Mouse (Mus musculus) layer of hippocampus, adult 9-11 months (tissue): ENCODE measurements around the gene Osbpl5.

Experiments
- DNase-seq: peaks from one replicate; pipeline ENCODE4 v3.0.0; 2022

Gene Osbpl5

DNA sequence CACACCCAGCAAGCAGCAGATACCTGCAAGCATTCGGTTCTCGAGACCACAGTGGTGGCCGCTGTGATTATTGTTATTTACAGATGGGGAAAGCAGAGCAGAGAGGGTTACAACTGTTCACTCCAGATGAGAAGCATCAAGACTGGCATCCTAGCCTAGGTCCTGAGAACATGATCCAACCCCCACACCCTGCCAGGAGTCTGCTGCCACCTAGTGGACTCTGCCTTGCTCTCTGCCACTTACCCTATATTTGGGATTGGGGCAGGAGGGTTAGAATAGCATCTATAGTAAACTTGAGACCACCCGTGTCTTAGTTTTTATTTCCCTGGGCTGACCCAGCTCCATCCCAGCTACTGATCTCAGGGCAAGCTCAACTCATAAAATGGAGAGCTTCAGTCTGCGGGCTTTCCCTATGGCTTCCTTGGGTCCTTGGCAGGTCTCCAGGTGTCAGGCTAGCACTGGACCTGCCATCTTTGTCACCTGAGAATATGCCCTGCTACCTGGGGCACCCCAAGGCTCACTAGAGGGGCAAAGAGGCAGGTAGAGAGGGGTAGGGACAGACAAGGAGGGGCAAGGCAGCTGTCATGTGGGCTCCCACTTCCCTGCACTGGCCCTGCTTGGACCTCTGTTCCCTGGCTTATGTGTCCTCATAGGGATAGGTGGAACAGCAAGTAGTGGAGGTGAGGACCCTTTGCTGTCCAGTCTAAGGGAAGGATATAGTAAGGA lies 2.6 kb downstream of the Osbpl5 start:
- peak; percentile 31 for DNase-seq

DNA sequence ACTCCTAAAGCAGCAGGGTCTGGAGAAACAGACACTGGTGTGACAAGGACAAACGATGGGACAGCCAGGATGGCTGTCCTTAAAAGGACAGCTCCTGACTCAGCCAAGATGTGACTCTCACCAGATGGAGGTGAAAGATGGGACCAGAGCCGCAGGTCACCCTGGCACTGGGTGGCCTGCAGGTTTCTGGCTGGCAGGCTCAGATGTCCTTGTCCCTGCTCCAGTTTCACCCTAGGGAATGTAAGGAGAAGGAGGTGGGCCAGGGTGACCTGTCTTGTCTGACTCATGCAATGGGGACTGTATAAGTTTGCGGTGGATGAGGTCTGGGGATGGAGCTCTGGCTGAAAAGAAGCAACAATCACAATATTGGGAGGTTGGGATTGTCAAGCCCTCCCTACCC lies 4.2 kb downstream of the Osbpl5 start:
- no peak for DNase-seq

DNA sequence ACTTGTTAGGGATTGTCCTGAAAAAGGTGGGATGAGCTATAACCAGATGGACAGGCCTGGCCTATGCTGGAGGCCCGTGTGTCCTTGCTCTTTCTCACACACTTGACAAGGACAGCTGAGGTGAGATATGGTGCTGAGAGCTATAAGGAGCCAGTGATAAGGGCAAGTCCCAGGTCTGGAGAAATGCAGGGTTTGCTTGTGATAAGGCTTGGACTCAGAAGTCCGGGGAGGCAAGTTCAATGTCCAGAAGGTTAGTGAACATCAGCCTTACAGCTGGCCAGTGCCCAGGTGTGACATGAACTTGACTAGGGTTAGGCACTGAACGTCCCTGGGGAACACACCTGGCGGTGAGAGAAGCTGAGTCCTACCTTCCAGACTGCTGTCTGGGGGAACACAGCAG lies 4.7 kb downstream of the Osbpl5 start:
- no peak for DNase-seq

DNA sequence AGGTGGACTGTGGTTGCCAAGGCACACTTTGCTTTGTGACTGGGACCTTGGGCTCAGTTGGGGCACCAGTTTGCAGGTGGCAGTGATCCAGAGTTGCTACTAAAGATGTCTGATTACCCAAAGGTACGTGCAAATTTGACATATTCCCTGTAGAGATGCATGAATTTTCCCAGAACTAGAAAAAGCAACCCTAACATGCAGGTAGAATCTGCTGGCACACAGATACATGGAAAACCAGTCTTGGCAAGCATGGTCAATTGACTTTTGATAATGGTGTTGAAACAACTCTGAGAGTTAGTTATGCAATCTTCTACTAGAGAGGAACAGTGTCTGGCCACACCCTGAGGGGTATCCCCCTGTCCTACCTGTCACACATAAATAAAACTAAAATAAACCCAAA lies 5.4 kb downstream of the Osbpl5 start:
- no peak for DNase-seq

DNA sequence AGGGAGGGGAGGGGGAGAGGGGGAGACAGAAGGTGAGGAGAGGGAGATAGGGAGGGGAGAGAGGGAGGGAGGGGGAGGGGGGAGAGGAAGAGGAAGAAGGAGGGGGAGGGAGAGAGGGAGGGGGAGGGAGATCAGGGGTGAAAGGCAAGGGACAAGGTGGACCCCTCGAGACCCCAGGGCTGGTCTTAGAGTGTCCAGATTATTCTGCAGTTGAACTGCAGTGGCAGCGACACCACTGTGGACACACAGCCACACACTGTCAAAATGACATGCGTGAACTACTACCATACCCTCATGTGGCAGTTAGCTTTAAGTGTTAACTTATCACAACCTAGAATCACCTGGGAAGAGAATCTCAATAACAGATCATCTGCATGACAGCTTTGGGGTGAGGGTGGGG lies 7.7 kb downstream of the Osbpl5 start:
- DNase-seq = no peak

DNA sequence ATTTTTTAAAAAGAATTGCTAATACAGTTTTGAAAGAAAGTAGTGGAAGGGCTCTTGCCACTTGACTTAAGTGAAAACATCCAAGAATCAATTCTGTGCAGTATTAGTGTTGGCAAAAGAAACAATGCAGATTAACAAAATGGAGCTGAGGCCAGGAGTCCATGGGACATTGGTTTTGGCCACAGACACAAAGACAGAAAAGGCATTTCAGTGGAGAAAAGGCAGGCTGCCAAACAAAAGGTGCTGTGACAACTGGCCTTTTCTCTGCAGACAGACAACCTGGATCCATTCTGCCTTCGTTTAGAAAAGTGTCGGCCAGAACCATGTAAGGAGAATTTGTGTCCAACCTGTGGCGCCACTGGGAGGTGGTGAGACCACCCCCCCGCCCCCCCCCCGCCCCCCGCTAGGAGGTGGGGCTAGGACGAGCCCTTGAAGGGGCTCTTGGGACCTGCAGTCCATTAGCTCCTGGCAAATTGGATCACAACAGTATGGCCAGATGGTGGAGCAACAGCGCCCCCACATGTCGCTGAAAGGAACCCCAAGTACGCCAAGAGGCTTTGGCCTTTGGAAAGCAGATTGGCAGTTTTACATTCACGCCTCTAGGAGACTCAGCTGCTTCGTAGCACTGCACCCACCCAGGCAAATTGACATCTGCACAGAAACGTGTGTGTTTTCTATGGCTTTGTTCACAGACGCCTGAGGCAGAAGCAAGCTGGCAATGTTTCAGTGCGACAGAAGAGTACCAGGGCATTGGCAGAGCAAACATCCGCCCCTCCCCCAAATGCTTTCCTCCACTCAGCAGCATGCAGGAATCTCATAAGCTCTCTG lies 8.5 kb downstream of the Osbpl5 start:
- DNase-seq = peak; percentile 92

DNA sequence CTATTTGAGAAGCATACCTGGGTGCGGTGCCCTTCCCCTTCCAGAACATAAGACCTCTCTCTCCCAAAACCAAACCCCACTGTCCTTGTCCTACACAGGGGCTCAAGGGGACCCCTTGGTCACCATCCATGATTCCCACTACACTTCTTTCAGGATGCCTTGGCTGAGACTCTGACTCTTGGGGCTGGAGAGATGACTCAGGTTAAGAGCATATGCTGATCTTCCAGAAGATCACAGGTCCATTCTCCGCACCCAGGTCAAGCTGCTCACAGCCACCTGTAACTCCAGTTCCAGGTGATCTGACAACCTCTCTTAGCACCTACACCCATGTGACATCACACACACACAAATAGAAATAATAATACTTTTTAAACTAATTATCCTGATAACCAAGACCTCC lies 16.1 kb downstream of the Osbpl5 start:
- no peak for DNase-seq

DNA sequence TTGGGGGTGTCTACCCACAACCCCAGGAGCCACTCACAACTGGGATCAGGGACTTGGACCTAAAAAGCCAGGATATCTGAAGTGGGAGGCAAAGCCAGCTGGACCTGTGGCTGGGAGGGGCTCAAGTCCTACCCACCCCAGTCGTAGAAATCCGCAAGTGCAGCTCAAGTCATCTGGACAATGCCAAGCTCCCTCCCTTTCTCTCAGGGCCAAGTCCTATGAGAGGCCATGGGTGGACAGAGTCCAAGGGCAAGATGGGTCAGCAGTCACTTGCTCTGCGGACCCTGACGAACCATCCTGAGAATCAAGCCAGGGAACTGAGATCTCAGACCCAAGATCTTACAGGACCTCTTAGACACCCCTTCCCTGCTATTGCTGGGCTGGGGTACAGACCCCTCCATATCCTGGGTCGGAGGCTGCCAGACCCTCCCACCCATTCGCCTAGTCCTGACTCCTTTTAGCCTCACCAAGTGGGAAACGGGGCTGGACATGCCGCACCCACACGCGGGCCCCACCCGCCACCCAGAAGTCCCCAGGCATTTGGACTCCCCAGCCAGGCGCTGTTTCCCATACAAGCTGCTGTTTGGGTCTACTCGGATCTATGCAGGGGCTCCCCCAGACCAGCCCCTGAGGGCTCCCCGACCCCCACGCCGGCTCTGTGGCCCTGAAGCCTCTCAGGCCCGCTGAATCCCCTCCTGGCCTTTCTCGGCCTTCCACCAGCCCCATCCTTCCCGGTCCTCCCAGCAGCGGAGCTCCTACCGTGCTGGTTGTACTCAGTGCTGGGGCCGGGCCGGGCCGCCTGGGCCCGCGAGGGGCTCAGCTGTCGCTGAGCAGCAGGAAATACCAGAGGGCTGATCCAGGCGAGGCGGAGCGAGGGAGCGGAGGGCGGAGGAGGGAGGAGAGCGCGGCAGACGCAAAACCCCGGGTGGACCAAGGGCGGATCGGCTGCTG lies 17.0 kb downstream of the Osbpl5 start:
- peak; percentile 74 for DNase-seq

DNA sequence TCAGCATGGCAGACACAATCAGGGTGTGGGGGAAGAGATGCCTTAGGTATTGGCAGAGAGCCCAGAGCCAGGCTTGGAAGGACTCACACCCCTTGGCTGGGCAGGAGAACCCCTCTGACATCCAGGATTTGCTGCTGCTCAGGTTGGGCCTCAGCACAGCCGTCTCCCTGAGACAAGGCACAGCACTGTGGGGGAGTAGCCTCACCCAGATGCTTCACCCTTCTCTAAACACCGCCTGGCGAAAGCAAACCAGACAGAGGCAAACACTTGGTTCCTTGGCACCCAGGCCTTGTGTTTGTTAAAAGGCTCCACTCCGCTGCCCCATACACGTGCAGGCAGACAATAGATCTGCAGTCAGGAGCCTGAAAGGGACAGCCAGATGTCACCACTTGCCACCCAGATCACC lies 18.2 kb downstream of the Osbpl5 start:
- DNase-seq = no peak

DNA sequence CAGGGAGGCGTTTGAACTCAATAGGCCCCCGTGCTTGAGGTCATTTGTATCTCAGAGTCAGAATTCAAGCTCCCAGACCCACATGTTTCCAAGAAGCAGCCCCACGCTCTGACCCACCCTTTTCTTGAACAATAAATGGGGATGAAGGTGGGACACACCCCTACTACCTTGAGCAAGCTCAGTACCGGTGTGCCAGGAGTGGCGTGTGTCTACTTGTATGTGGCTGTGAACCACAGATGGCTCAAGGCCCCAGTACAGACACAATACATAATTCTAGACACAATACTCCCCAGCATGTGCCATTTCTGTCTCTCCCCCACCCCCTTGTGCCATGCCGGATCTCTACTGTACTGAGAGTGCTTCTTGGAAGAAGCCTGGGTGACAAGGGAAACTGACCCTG lies 18.6 kb downstream of the Osbpl5 start:
- no peak for DNase-seq

DNA sequence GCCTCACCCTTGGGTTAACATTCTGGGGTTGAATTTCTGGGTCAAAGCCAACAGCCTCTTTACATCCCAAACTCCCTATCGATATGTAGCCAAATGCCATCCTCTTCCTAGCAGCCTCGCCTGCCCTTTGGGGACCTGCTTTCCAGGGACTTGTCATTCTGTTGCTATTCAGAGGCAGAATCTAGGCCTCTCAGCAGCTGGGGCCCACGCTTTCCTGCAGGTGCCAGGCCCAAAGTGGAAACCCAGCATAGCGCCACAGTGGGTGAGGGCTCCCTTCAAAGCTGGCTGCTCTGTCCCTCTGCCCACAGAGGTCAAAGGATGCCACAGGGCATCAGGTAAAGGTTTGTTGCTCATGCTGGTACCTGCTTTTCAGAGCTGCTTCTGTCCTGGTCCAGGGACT lies 23.0 kb downstream of the Osbpl5 start:
- DNase-seq = no peak

DNA sequence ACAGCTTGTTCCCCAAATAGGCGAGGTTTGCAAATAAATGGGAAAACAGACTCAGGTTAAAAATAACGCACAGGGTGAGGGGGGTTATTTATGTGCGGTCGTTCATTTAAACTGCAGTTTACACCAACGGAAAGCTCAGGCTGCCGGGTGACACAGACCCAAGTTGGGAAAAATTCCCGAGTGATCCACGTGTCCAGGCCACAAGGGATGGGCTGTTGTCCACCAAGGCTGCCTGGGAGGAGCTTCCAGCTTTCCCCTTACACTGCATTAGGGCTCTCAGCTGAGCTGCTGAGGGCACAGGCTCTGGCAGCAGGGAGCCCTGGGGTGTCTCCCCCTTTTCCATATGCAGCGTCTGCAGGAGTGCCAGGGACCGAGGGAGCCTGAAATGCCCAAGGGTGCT lies 26.9 kb downstream of the Osbpl5 start:
- no peak for DNase-seq

DNA sequence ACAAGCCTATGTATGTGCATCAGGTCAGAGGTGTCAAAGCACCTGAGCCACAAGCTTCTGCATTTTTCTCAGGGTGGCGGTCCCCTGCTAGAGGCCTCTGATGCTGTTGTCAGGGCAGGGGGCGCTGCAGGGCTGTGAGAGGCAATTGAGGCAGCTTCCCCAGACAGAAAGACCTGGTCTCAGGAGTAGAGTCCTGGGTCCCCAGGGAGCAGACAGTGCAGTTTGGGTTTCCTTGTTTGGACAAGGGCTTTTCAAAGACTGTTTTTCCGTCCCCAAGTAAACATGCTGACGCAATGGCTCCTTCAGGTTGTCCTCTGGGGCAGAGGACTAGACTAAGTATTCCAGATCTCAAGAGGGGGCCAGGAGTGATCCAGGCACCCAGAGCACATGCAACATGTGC lies 30.4 kb downstream of the Osbpl5 start:
- DNase-seq = no peak

DNA sequence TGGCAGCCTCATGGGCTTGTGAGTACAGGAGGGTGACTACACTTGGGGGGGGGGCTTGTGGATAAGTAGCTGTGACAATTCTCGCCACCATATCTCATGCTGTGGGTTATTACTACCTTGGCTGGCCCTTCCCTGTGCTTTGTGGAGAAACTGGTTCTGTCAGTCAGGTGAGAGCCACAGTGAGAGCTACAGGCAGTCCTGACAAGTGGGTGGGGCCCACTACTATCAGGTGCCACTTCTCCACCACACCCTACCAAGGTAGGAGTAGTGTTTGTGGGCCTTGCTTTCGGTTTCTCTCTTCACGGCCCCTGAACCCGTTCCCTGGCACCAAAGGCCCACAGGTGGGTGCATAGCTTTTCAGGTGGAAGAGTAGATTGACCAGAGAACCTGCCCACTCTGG lies 32.9 kb downstream of the Osbpl5 start:
- no peak for DNase-seq

DNA sequence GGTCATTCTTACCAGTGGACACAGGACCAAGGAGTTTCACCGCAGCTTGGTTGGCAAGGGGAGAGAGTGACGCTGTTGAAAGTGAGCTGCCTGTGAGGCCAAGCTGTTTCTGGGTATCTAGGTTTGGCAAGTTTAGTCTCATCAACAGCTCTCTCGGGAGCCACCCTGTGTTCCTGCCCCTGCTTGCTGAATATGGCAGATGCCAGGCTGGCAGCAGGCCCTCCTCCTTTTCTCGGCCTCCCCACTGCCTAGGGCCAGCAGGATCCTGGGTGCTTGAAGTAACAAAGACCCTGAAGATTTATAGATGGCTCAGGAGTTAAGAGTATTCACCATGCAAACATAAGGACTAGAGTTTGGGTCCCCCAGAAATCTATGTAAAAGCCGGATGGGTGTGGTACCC lies 34.1 kb downstream of the Osbpl5 start:
- peak; percentile 47 for DNase-seq

DNA sequence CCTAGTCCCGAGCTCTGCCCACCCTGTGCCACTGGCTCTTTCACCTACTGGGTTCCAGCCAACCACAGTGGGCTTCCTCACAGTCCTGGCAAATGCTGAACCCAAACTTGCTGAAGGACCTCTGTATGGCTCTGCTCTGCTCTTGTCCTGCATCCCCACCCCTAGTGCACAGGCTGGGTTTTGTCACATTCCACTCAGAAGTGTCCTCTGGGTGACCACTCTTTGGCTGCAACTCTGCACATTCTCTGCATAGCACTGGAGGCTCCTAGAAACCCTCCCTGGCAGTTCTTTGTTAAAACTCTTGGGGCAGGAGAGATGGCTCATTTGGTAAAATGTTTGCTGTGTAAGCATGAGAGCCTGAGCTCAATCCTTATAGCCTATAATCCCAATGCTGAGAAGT lies 39.0 kb downstream of the Osbpl5 start:
- no peak for DNase-seq

DNA sequence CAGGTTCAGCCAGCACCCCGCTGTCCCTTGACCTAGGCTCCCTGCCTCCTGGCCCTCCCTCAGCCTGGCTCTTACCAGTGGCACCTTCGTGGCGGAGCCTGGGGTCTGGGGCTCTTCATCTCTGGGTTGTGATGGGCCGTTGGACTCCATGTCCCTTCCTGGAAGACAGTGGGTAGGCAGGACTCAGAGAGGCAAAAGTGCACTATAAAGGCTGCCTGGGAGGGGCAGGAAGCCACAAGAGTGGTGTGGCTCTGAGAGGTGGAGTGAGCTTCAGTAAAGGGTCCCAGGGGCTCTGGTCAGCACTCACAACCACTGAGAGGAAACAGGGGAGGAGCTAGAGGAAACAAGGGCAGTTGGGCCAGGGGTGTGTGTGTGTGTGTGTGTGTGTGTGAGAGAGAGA lies 43.4 kb downstream of the Osbpl5 start:
- no peak for DNase-seq

DNA sequence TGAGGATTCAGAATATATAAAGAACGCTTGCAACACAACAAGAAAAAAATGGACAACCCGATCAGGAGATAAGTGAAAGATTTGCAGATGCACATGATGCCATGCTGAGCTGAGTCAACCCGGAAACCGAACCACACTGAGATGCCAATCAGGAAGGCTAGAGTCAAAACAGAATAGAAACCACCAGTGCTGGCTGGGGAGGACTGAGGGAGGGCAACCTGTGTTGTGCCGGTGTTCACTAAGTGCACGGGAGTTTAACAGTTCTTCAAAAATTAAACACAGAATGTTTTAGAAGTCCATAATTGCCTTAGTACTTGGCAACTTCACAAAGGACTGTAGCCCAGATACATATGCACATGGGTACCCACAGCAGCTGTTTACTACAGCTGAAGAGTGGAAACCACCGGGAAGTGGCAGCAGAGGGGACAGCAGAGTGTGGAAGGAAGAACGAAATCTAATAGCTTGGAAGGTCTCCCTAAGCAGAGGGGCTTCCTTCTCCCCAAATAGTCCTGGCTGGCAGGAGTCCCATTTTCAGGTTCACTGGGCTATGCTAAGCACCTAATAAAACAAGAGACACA lies 43.9 kb downstream of the Osbpl5 start:
- no peak for DNase-seq

DNA sequence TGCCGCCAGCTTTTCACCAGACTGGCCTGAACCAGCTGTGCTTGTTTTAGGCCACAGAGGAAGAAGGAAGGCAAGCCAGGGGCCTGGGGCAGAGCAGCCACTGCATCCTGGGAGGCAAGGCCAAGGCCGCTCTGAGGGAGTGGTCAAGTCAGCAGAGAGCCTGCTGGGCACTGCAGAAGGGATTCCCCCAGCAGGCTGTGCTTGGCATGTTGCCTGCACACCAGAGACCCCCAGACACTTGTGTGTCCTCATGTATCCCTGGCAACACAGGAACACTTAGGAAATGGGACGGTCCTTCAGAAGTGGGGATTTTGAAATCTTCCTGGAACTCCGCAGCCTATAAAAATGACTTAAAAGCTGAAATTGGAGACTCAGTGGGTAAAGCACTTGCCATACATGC lies 44.8 kb downstream of the Osbpl5 start:
- DNase-seq = no peak

DNA sequence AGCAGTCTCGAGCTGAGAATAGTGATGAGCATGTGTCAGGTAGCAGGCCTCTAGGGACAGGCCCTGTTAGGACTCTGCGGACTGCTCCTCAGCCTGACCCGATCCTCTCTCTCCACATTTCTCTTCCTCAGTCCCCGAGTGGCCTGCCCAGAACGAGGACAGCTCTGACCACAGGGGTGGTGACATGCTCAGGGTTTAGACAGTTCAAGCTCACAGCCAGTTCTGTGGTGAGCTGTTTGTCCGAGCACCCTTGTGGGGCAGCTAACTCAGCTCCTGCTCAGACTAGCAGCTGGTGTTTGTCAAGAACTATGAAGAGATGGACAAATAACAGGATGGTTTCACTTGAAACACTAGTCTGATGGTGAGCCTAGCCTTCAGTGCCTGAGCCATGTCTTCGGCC lies 45.4 kb downstream of the Osbpl5 start:
- no peak for DNase-seq

DNA sequence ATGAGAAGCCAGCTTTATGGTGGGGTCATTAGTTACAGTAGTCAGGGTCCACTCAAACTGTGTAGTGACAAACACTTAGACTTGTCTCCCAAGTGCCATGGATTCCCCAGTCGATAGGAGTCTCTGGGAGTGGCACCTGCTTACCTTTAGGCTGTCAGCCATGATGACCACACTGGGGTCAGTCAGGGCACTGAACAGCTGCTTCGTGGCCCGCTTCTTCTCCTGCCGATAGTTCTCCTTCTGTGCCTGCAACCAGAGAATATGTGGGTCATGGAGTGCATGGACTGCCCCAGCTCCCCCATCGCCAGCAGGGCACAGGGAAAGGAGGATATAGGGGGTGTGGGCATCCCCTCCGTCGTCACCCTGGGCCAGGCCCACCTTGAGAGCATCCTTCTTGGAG lies 47.4 kb downstream of the Osbpl5 start:
- no peak for DNase-seq

DNA sequence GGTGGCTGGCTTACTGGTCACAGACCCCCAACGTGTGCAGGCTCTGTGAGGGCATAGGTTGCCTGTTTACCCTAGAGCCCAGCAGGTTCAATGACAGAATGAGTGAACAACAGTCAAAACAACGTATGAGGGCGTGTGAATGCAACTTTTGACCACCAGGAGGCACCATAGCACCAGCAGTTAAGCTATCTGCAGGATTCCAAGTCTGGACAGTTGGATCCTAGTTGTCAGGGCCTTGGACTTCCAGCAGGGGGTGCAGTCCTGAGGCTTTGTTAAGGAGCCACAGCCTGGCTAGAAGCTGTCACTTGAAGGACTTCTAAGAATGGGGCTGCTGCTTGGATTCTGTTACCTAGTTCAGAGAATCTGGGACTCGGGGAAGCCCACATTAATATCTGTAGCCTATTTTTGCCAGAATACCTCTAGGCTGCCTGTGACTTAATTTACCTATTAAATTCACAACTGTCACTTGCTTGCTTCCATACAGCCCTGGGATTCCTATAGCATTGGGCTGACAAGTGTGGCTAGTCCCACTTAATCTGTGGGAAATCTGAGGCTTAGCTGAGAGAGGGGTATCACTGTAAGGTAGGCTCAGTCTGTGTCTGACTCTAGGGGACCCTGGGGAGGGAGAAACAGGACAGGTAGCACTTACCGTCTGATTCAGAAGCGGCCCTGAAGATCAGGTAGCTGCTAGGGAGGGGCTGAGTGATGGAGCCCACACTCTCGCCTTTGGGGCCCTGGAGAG lies 49.9 kb downstream of the Osbpl5 start:
- peak; percentile 90 for DNase-seq
